ENCODE assay signal across 9 mouse cellular contexts in genomic region chr4:62250896-62251544, GRCm38 (mm10). TPM values are rescaled to one million over a fixed set of nuclear protein-coding genes. Genes with fewer than 3 reads are reported as not detected.
A peak's percentile ranks its signal among the peaks of the same experiment; 100 is the strongest.
DNase-seq lines count a peak whose midpoint lies in the region; ATAC-seq and TF ChIP-seq lines count a peak whose summit lies in the region.
"Had no signal": no experiment of that assay in that cellular context is flagged by ENCODE, and none has a peak within 500 bp of the region (broad histone marks: within the 10 kb centered on the region; RNA-seq: fewer than 3 reads in every experiment).

No protein-coding gene starts in this region.

- peak; percentile 66 for ATAC-seq in hindbrain, embryonic 11.5 days (ENCODE audit: low FRiP score)
- no peak for ATAC-seq in hindbrain, embryonic 13.5 days (ENCODE audit: low FRiP score)
- 0 out of 2 replicates have a peak, but pooled peaks have one; percentile 48 for ATAC-seq in embryonic facial prominence, embryonic 11.5 days (replicated peaks; ENCODE audit: insufficient number of reproducible peaks, low FRiP score, low TSS enrichment, low read depth)
- no peak for ATAC-seq in stomach, postnatal 0 days (ENCODE audit: low FRiP score, low TSS enrichment)

- DNase-seq in hindbrain, embryonic 11.5 days (ENCODE audit: low spot score) = peak; percentile 48
- peak; percentile 36 to 37 for DNase-seq in right cerebral cortex, postnatal 10 days (ENCODE audit: low spot score in 2 of 2)
- no peak for DNase-seq in right cerebral cortex, postnatal 14 days
- DNase-seq in embryonic facial prominence, embryonic 11.5 days (ENCODE audit: low spot score) = peak; percentile 35
- DNase-seq in stomach, postnatal 0 days (ENCODE audit: low spot score) = no peak
- no peak for DNase-seq in ovary, postnatal 14 days (ENCODE audit: low spot score)
- DNase-seq in layer of hippocampus, adult 18-20 months (ENCODE audit: low spot score in 2 of 2) = no peak

- no peak for TF ChIP-seq EP300 in stomach, postnatal 0 days (optimal IDR thresholded peaks at IDR 0.05)

- no peak overlapping the region for H3K4me3 ChIP-seq in hindbrain, embryonic 11.5 days (ENCODE audit: low read depth, low read length)
- H3K4me3 ChIP-seq in hindbrain, embryonic 13.5 days = no peak overlapping the region
- H3K4me3 ChIP-seq in embryonic facial prominence, embryonic 11.5 days (ENCODE audit: low read depth, low read length) = no peak overlapping the region
- H3K4me3 ChIP-seq in stomach, postnatal 0 days (ENCODE audit: low read depth, low read length) = no peak overlapping the region

- 37% methylated on average over 3 of the region's 3 CpGs for WGBS in hindbrain, embryonic 11.5 days
- 34% methylated on average over 3 of the region's 3 CpGs for WGBS in hindbrain, embryonic 13.5 days
- 38% methylated on average over 3 of the region's 3 CpGs for WGBS in embryonic facial prominence, embryonic 11.5 days
- 51% methylated on average over 3 of the region's 3 CpGs for WGBS in stomach, postnatal 0 days

- no peaks in the 10 kb centered on the region for H3K9me3 ChIP-seq in hindbrain, embryonic 11.5 days (ENCODE audit: control insufficient read depth, low read length)
- H3K9me3 ChIP-seq in hindbrain, embryonic 13.5 days = no peaks in the 10 kb centered on the region
- H3K9me3 ChIP-seq in embryonic facial prominence, embryonic 11.5 days (replicated peaks; ENCODE audit: control insufficient read depth, low read length) = no peaks in the 10 kb centered on the region
- H3K9me3 ChIP-seq in stomach, postnatal 0 days (ENCODE audit: control insufficient read depth, low read length) = no peaks in the 10 kb centered on the region

- TF ChIP-seq CTCF in stomach, postnatal 0 days (IDR thresholded peaks at IDR 0.05; ENCODE audit: low read depth) = peak; percentile 61

- H3K27me3 ChIP-seq in hindbrain, embryonic 11.5 days (ENCODE audit: control insufficient read depth, insufficient read depth, low read length) = no peaks in the 10 kb centered on the region
- no peaks in the 10 kb centered on the region for H3K27me3 ChIP-seq in hindbrain, embryonic 13.5 days
- H3K27me3 ChIP-seq in embryonic facial prominence, embryonic 11.5 days (ENCODE audit: control insufficient read depth, insufficient read depth, low read length) = no peaks in the 10 kb centered on the region
- H3K27me3 ChIP-seq in stomach, postnatal 0 days (ENCODE audit: control insufficient read depth, insufficient read depth, low read length) = no peaks in the 10 kb centered on the region

- no peaks in the 10 kb centered on the region for H3K4me1 ChIP-seq in hindbrain, embryonic 11.5 days (replicated peaks; ENCODE audit: control insufficient read depth, insufficient read depth, low read length)
- no peaks in the 10 kb centered on the region for H3K4me1 ChIP-seq in hindbrain, embryonic 13.5 days (replicated peaks)
- H3K4me1 ChIP-seq in embryonic facial prominence, embryonic 11.5 days (ENCODE audit: control insufficient read depth, insufficient read depth, low read length) = no peaks in the 10 kb centered on the region
- H3K4me1 ChIP-seq in stomach, postnatal 0 days (replicated peaks; ENCODE audit: control insufficient read depth, insufficient read depth) = no peaks in the 10 kb centered on the region

- no peak overlapping the region for H3K27ac ChIP-seq in hindbrain, embryonic 11.5 days (ENCODE audit: low read depth, low read length)
- H3K27ac ChIP-seq in hindbrain, embryonic 13.5 days = no peak overlapping the region
- H3K27ac ChIP-seq in embryonic facial prominence, embryonic 11.5 days (replicated peaks; ENCODE audit: low read depth, low read length) = no peak overlapping the region
- H3K27ac ChIP-seq in stomach, postnatal 0 days (replicated peaks) = no peak overlapping the region

- no peak overlapping the region for H3K9ac ChIP-seq in hindbrain, embryonic 11.5 days (ENCODE audit: low read depth, low read length)
- no peak overlapping the region for H3K9ac ChIP-seq in hindbrain, embryonic 13.5 days
- H3K9ac ChIP-seq in embryonic facial prominence, embryonic 11.5 days (replicated peaks; ENCODE audit: low read length) = no peak overlapping the region
- no peak overlapping the region for H3K9ac ChIP-seq in stomach, postnatal 0 days (ENCODE audit: low read length)

- H3K4me2 ChIP-seq in hindbrain, embryonic 11.5 days (replicated peaks; ENCODE audit: low read depth, low read length) = no peak overlapping the region
- H3K4me2 ChIP-seq in hindbrain, embryonic 13.5 days = no peak overlapping the region
- H3K4me2 ChIP-seq in embryonic facial prominence, embryonic 11.5 days (ENCODE audit: low read depth, low read length) = no peak overlapping the region
- H3K4me2 ChIP-seq in stomach, postnatal 0 days (replicated peaks; ENCODE audit: low read depth) = no peak overlapping the region

- no peaks in the 10 kb centered on the region for H3K36me3 ChIP-seq in hindbrain, embryonic 11.5 days (ENCODE audit: control insufficient read depth, insufficient read depth, low read length)
- no peaks in the 10 kb centered on the region for H3K36me3 ChIP-seq in hindbrain, embryonic 13.5 days
- no peaks in the 10 kb centered on the region for H3K36me3 ChIP-seq in embryonic facial prominence, embryonic 11.5 days (replicated peaks; ENCODE audit: control insufficient read depth, insufficient read depth, low read depth, low read length)
- H3K36me3 ChIP-seq in stomach, postnatal 0 days (ENCODE audit: control insufficient read depth, insufficient read depth, low read length) = no peaks in the 10 kb centered on the region

RNA-seq across cellular contexts. Expression of gene Slc31a2, which starts 11.3 kb away (rescaled TPM):
- polyA plus RNA-seq in hindbrain, embryonic 11.5 days (2014; fragmentation: Nextera tagmentation; extraction: Ambion mirVana) = 11.8 and 13.3 TPM in 2 replicates
- polyA plus RNA-seq in hindbrain, embryonic 13.5 days (2015; fragmentation: Nextera tagmentation; extraction: Ambion mirVana) = 15.2 and 15.3 TPM in 2 replicates
- 7.9 and 10.6 TPM in 2 replicates for polyA plus RNA-seq in embryonic facial prominence, embryonic 11.5 days (2014; fragmentation: Nextera tagmentation; extraction: Ambion mirVana)
- 32.6 and 35.7 TPM in 2 replicates for polyA plus RNA-seq in stomach, postnatal 0 days (2015; fragmentation: Nextera tagmentation; extraction: Ambion mirVana)
- total RNA-seq in layer of hippocampus, adult 18-20 months (2021) = 1 to 10 TPM; 9.2 to 9.7 TPM

RNA-seq across cellular contexts. Expression of gene Zfp37, which starts 20.2 kb away (rescaled TPM):
- 33.8 and 34.4 TPM in 2 replicates for polyA plus RNA-seq in hindbrain, embryonic 11.5 days (2014; fragmentation: Nextera tagmentation; extraction: Ambion mirVana)
- 25.3 and 29.5 TPM in 2 replicates for polyA plus RNA-seq in hindbrain, embryonic 13.5 days (2015; fragmentation: Nextera tagmentation; extraction: Ambion mirVana)
- 25.6 and 28.3 TPM in 2 replicates for polyA plus RNA-seq in embryonic facial prominence, embryonic 11.5 days (2014; fragmentation: Nextera tagmentation; extraction: Ambion mirVana)
- polyA plus RNA-seq in stomach, postnatal 0 days (2015; fragmentation: Nextera tagmentation; extraction: Ambion mirVana) = 2.9 and 3.2 TPM in 2 replicates
- 10 to 100 TPM; 23.0 to 25.6 TPM for total RNA-seq in layer of hippocampus, adult 18-20 months (2021)
- total RNA-seq: MEL had no signal

Comparison
In these comparisons a context has a peak if more than half of its experiments do, and no peak if none do; other contexts are left out.
1. ATAC-seq: peak in hindbrain, embryonic 11.5 days (single experiment) and embryonic facial prominence, embryonic 11.5 days (single experiment); none in hindbrain, embryonic 13.5 days (single experiment) and stomach, postnatal 0 days (single experiment).
2. DNase-seq: peak in hindbrain, embryonic 11.5 days (single experiment), right cerebral cortex, postnatal 10 days (2 of 2) and embryonic facial prominence, embryonic 11.5 days (single experiment); none in right cerebral cortex, postnatal 14 days (single experiment), stomach, postnatal 0 days (single experiment), ovary, postnatal 14 days (single experiment) and layer of hippocampus, adult 18-20 months (0 of 2).